Mouse (Mus musculus): Measurements from ENCODE around the gene Lrmda.

- TF ChIP-seq POLR2A (IDR thresholded peaks at IDR 0.05; ENCODE audit: insufficient read depth, low read depth, low read length): no peak
- no peak for TF ChIP-seq CTCF (IDR thresholded peaks at IDR 0.05)
- TF ChIP-seq EP300 (IDR thresholded peaks at IDR 0.05; ENCODE audit: insufficient read depth, low read depth, low read length): no peak
These were observed 1021.5 kb downstream of the Lrmda start for GRCm38 (mm10) chr14:23041002-23041401.

All from heart, adult 2 months (tissue).